Mouse (Mus musculus): ENCODE measurements at regions not wholly inside any gene's neighbourhood (a gene's known extent, or its start where the extent isn't known, plus 50 kb on each side); places are given as distances from the start of the nearest gene placed in this dataset.

GRCm38 (mm10) chr8:9067731-9068130 lies 377.4 kb upstream of the Arglu1 start:
- Histone ChIP-seq H3K9me3 (replicated peaks; ENCODE audit: control insufficient read depth, low read length) (no peaks in the 10 kb centered on the region), H3K27me3 (ENCODE audit: control insufficient read depth, insufficient read depth, low read length) (no peaks in the 10 kb centered on the region), H3K4me2 (ENCODE audit: low read depth, low read length) (no peak overlapping the region), H3K9ac (replicated peaks; ENCODE audit: low read depth, low read length) (no peak overlapping the region), H3K36me3 (replicated peaks; ENCODE audit: control insufficient read depth, insufficient read depth, low read length) (no peaks in the 10 kb centered on the region), H3K4me1 (ENCODE audit: control insufficient read depth, insufficient read depth) (no peaks in the 10 kb centered on the region), H3K4me3 (ENCODE audit: low read depth, low read length) (no peak overlapping the region), H3K27ac (ENCODE audit: low read depth) (no peak overlapping the region)
- TF ChIP-seq EP300 (IDR thresholded peaks at IDR 0.05; ENCODE audit: low read depth) (no peak), CTCF (IDR thresholded peaks at IDR 0.05; ENCODE audit: low read depth) (no peak)
- DNase-seq (ENCODE audit: low spot score) = no peak
- WGBS = 58% methylated on average over 1 of the region's 1 CpGs
- ATAC-seq (ENCODE audit: insufficient read depth, low read depth) = no peak

GRCm38 (mm10) chr8:9060166-9060565 lies 369.8 kb upstream of the Arglu1 start:
- 86% methylated on average over 6 of the region's 6 CpGs for WGBS
- Histone ChIP-seq H3K9ac (replicated peaks; ENCODE audit: low read depth, low read length) (no peak overlapping the region), H3K4me1 (ENCODE audit: control insufficient read depth, insufficient read depth) (no peaks in the 10 kb centered on the region), H3K27ac (ENCODE audit: low read depth) (no peak overlapping the region), H3K4me2 (ENCODE audit: low read depth, low read length) (no peak overlapping the region), H3K36me3 (replicated peaks; ENCODE audit: control insufficient read depth, insufficient read depth, low read length) (no peaks in the 10 kb centered on the region), H3K9me3 (replicated peaks; ENCODE audit: control insufficient read depth, low read length) (no peaks in the 10 kb centered on the region), H3K4me3 (ENCODE audit: low read depth, low read length) (no peak overlapping the region), H3K27me3 (ENCODE audit: control insufficient read depth, insufficient read depth, low read length) (no peaks in the 10 kb centered on the region)
- no peak for TF ChIP-seq EP300 (IDR thresholded peaks at IDR 0.05; ENCODE audit: low read depth)
- TF ChIP-seq CTCF (IDR thresholded peaks at IDR 0.05; ENCODE audit: low read depth) = no peak
- no peak for ATAC-seq (ENCODE audit: insufficient read depth, low read depth)
- no peak for DNase-seq (ENCODE audit: low spot score)

- 77% methylated on average over 6 of the region's 6 CpGs for WGBS
- H3K4me1 ChIP-seq (ENCODE audit: control insufficient read depth, insufficient read depth) = 0 out of 2 replicates have a peak, but pooled peaks cover 4% of the 10 kb centered on the region
- ATAC-seq (ENCODE audit: insufficient read depth, low read depth) = no peak
- no peaks in the 10 kb centered on the region for H3K9me3 ChIP-seq (replicated peaks; ENCODE audit: control insufficient read depth, low read length)
- H3K4me3 ChIP-seq (ENCODE audit: low read depth, low read length) = no peak overlapping the region
- H3K36me3 ChIP-seq (replicated peaks; ENCODE audit: control insufficient read depth, insufficient read depth, low read length) = no peaks in the 10 kb centered on the region
- H3K27ac ChIP-seq (ENCODE audit: low read depth) = no peak overlapping the region
- H3K9ac ChIP-seq (replicated peaks; ENCODE audit: low read depth, low read length) = no peak overlapping the region
- DNase-seq (ENCODE audit: low spot score) = no peak
- no peak overlapping the region for H3K4me2 ChIP-seq (ENCODE audit: low read depth, low read length)
- no peaks in the 10 kb centered on the region for H3K27me3 ChIP-seq (ENCODE audit: control insufficient read depth, insufficient read depth, low read length)
- no peak for TF ChIP-seq CTCF (IDR thresholded peaks at IDR 0.05; ENCODE audit: low read depth)
- no peak for TF ChIP-seq EP300 (IDR thresholded peaks at IDR 0.05; ENCODE audit: low read depth)
These were observed 365.1 kb upstream of the Arglu1 start for GRCm38 (mm10) chr8:9055416-9055819.

DNA sequence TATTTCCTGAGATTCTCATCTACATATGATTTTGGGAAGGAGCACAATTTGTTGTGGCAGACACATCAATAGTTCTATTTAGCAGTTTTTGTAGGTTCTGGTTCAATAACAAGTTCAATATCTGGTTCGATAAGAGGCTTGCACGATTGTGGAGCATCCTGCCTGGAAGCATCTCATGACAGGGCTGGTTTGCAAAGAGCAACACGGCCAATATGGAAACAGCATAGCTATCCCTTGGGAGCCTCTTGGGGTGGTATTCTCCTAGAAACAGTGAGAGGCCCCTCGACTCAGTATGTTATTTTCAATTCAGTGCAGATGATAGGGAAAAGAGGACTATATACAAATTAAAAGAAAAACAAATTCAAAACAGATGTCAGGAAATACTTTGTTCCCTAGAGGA lies 364.5 kb upstream of the Arglu1 start:
- 0 out of 2 replicates have a peak, but pooled peaks cover 4% of the 10 kb centered on the region for H3K4me1 ChIP-seq (ENCODE audit: control insufficient read depth, insufficient read depth)

GRCm38 (mm10) chr8:9051699-9052098 lies 361.4 kb upstream of the Arglu1 start:
- DNase-seq (ENCODE audit: low spot score) = no peak
- Histone ChIP-seq H3K27me3 (ENCODE audit: control insufficient read depth, insufficient read depth, low read length) (no peaks in the 10 kb centered on the region), H3K9ac (replicated peaks; ENCODE audit: low read depth, low read length) (no peak overlapping the region), H3K9me3 (replicated peaks; ENCODE audit: control insufficient read depth, low read length) (no peaks in the 10 kb centered on the region), H3K4me2 (ENCODE audit: low read depth, low read length) (peak overlapping the region; percentile 21), H3K27ac (ENCODE audit: low read depth) (no peak overlapping the region), H3K36me3 (replicated peaks; ENCODE audit: control insufficient read depth, insufficient read depth, low read length) (no peaks in the 10 kb centered on the region), H3K4me1 (ENCODE audit: control insufficient read depth, insufficient read depth) (0 out of 2 replicates have a peak, but pooled peaks cover 4% of the 10 kb centered on the region), H3K4me3 (ENCODE audit: low read depth, low read length) (no peak overlapping the region)
- peak; percentile 4; the same call in 1 of the 2 replicates for ATAC-seq (ENCODE audit: insufficient read depth, low read depth)
- TF ChIP-seq EP300 (IDR thresholded peaks at IDR 0.05; ENCODE audit: low read depth) (no peak), CTCF (IDR thresholded peaks at IDR 0.05; ENCODE audit: low read depth) (no peak)
- 26% methylated on average over 10 of the region's 10 CpGs for WGBS

More for the DNA sequence above, 364.5 kb upstream of the Arglu1 start:
- Histone ChIP-seq H3K36me3 (replicated peaks; ENCODE audit: control insufficient read depth, insufficient read depth, low read length) (no peaks in the 10 kb centered on the region), H3K9me3 (replicated peaks; ENCODE audit: control insufficient read depth, low read length) (no peaks in the 10 kb centered on the region), H3K27ac (ENCODE audit: low read depth) (no peak overlapping the region), H3K9ac (replicated peaks; ENCODE audit: low read depth, low read length) (no peak overlapping the region), H3K4me3 (ENCODE audit: low read depth, low read length) (no peak overlapping the region), H3K4me2 (ENCODE audit: low read depth, low read length) (no peak overlapping the region), H3K27me3 (ENCODE audit: control insufficient read depth, insufficient read depth, low read length) (no peaks in the 10 kb centered on the region)
- no peak for ATAC-seq (ENCODE audit: insufficient read depth, low read depth)
- TF ChIP-seq EP300 (IDR thresholded peaks at IDR 0.05; ENCODE audit: low read depth) (no peak), CTCF (IDR thresholded peaks at IDR 0.05; ENCODE audit: low read depth) (no peak)
- no peak for DNase-seq (ENCODE audit: low spot score)
- WGBS = 61% methylated on average over 4 of the region's 4 CpGs
